In genomic region chr3:152923530-152923929, GRCm38 (mm10) we compare ENCODE assay signal across 16 mouse cellular contexts. TPM values are rescaled to one million over a fixed set of nuclear protein-coding genes. Genes with fewer than 3 reads are reported as not detected.
DNase-seq lines count a peak whose midpoint lies in the region; ATAC-seq and TF ChIP-seq lines count a peak whose summit lies in the region.
"Had no signal": no experiment of that assay in that cellular context is flagged by ENCODE, and none has a peak within 500 bp of the region (broad histone marks: within the 10 kb centered on the region; RNA-seq: fewer than 3 reads in every experiment).

No protein-coding gene starts in this region.

- H3K4me3 ChIP-seq in kidney, embryonic 16.5 days (ENCODE audit: low read length) = no peak overlapping the region
- no peak overlapping the region for H3K4me3 ChIP-seq in kidney, adult 2 months (ENCODE audit: insufficient read depth, low read depth, low read length)
- H3K4me3 ChIP-seq in neural tube, embryonic 13.5 days = no peak overlapping the region
- no peak overlapping the region for H3K4me3 ChIP-seq in midbrain, embryonic 15.5 days
- H3K4me3 ChIP-seq in gastrocnemius, adult 2 months = no peak overlapping the region
- H3K4me3 ChIP-seq: erythroblast, embryonic 14.5 days; forebrain, embryonic 13.5 days; kidney, embryonic 15.5 days; limb, embryonic 15.5 days had no signal

- H3K9ac ChIP-seq in kidney, embryonic 16.5 days (replicated peaks; ENCODE audit: low read length) = no peak overlapping the region
- H3K9ac ChIP-seq in neural tube, embryonic 13.5 days = no peak overlapping the region
- H3K9ac ChIP-seq in midbrain, embryonic 15.5 days = no peak overlapping the region
- H3K9ac ChIP-seq: forebrain, embryonic 13.5 days; kidney, embryonic 15.5 days; limb, embryonic 15.5 days had no signal

- H3K4me2 ChIP-seq in kidney, embryonic 16.5 days (replicated peaks; ENCODE audit: low read depth, low read length) = no peak overlapping the region
- H3K4me2 ChIP-seq in neural tube, embryonic 13.5 days = no peak overlapping the region
- no peak overlapping the region for H3K4me2 ChIP-seq in midbrain, embryonic 15.5 days
- H3K4me2 ChIP-seq: forebrain, embryonic 13.5 days; kidney, embryonic 15.5 days; limb, embryonic 15.5 days had no signal

- H3K27ac ChIP-seq in kidney, embryonic 16.5 days (ENCODE audit: low read length) = no peak overlapping the region
- H3K27ac ChIP-seq in kidney, adult 2 months (ENCODE audit: insufficient read depth, low read depth, low read length) = no peak overlapping the region
- H3K27ac ChIP-seq in neural tube, embryonic 13.5 days (replicated peaks) = no peak overlapping the region
- H3K27ac ChIP-seq in midbrain, embryonic 15.5 days = no peak overlapping the region
- no peak overlapping the region for H3K27ac ChIP-seq in gastrocnemius, adult 2 months
- H3K27ac ChIP-seq: forebrain, embryonic 13.5 days; kidney, embryonic 15.5 days; limb, embryonic 15.5 days had no signal

- H3K36me3 ChIP-seq in kidney, embryonic 16.5 days (ENCODE audit: insufficient read depth, low read length) = no peaks in the 10 kb centered on the region
- no peaks in the 10 kb centered on the region for H3K36me3 ChIP-seq in kidney, adult 2 months (ENCODE audit: control insufficient read depth, insufficient read depth, low read length)
- H3K36me3 ChIP-seq in neural tube, embryonic 13.5 days = no peaks in the 10 kb centered on the region
- H3K36me3 ChIP-seq in midbrain, embryonic 15.5 days (replicated peaks) = no peaks in the 10 kb centered on the region
- H3K36me3 ChIP-seq: kidney, embryonic 15.5 days; limb, embryonic 15.5 days had no signal

- no peak for TF ChIP-seq POLR2A in kidney, adult 2 months (IDR thresholded peaks at IDR 0.05; ENCODE audit: low read depth, low read length)

- 53% methylated on average over 15 of the region's 15 CpGs for WGBS in kidney, embryonic 16.5 days
- 60% methylated on average over 15 of the region's 15 CpGs for WGBS in kidney, adult 2 months
- 64% methylated on average over 15 of the region's 15 CpGs for WGBS in neural tube, embryonic 13.5 days
- WGBS in midbrain, embryonic 15.5 days = 64% methylated on average over 15 of the region's 15 CpGs

- H3K27me3 ChIP-seq in kidney, embryonic 16.5 days (ENCODE audit: insufficient read depth, low read length) = no peaks in the 10 kb centered on the region
- H3K27me3 ChIP-seq in kidney, adult 2 months (replicated peaks; ENCODE audit: control insufficient read depth, insufficient read depth, low read length) = no peaks in the 10 kb centered on the region
- no peaks in the 10 kb centered on the region for H3K27me3 ChIP-seq in neural tube, embryonic 13.5 days
- no peaks in the 10 kb centered on the region for H3K27me3 ChIP-seq in midbrain, embryonic 15.5 days (replicated peaks)
- H3K27me3 ChIP-seq: forebrain, embryonic 13.5 days; kidney, embryonic 15.5 days; limb, embryonic 15.5 days had no signal

- intact Hi-C loops in gastrocnemius, adult 2 months (cut with DNase I) = no loop called here

- H3K4me1 ChIP-seq in kidney, embryonic 16.5 days (ENCODE audit: insufficient read depth, low read length) = no peaks in the 10 kb centered on the region; the same call in 1 of the 2 replicates
- no peaks in the 10 kb centered on the region for H3K4me1 ChIP-seq in kidney, adult 2 months (ENCODE audit: control insufficient read depth, insufficient read depth, low read length)
- H3K4me1 ChIP-seq in neural tube, embryonic 13.5 days (replicated peaks) = peaks cover 14% of the 10 kb centered on the region
- peaks cover 8% of the 10 kb centered on the region for H3K4me1 ChIP-seq in midbrain, embryonic 15.5 days
- H3K4me1 ChIP-seq: limb, embryonic 15.5 days had no signal

- no peaks in the 10 kb centered on the region for H3K9me3 ChIP-seq in kidney, embryonic 16.5 days (ENCODE audit: low read length)
- H3K9me3 ChIP-seq in neural tube, embryonic 13.5 days = no peaks in the 10 kb centered on the region
- no peaks in the 10 kb centered on the region for H3K9me3 ChIP-seq in midbrain, embryonic 15.5 days
- H3K9me3 ChIP-seq: forebrain, embryonic 13.5 days; kidney, embryonic 15.5 days; limb, embryonic 15.5 days had no signal

- 0 out of 2 replicates have a peak, but pooled peaks have one; percentile 19 for ATAC-seq in kidney, embryonic 16.5 days (ENCODE audit: low FRiP score, low TSS enrichment)
- 0 out of 2 replicates have a peak, but pooled peaks have one; percentile 56 for ATAC-seq in neural tube, embryonic 13.5 days (ENCODE audit: low read depth)
- peak; percentile 51; the same call in 1 of the 2 replicates for ATAC-seq in midbrain, embryonic 15.5 days (replicated peaks)
- ATAC-seq in megakaryocyte, adult 5-6 weeks (ENCODE audit: poor library complexity, severe bottlenecking) = no peak
- ATAC-seq: forebrain, embryonic 13.5 days had no signal

- no peak for TF ChIP-seq CTCF in kidney, adult 2 months (conservative IDR thresholded peaks at IDR 0.05; ENCODE audit: insufficient read depth, insufficient read length, low read depth, low read length)
- no peak for TF ChIP-seq CTCF in gastrocnemius, adult 2 months (IDR thresholded peaks at IDR 0.05)

- no peak for DNase-seq in kidney, adult 2 months
- no peak for DNase-seq in neural tube, embryonic 10.5 days (ENCODE audit: extremely low spot score, low spot score)
- no peak for DNase-seq in Muller cell, postnatal 12 days (ENCODE audit: inconsistent ontology term)
- DNase-seq in gastrocnemius, adult 2 months = no peak
- DNase-seq: B cell, adult 2 months; cerebellum, adult 8-10 months had no signal

RNA-seq across cellular contexts. Expression of gene St6galnac5, which starts 58.5 kb away (rescaled TPM):
- polyA plus RNA-seq in kidney, embryonic 16.5 days (2015; fragmentation: Nextera tagmentation; extraction: Ambion mirVana) = 0.85 and 1.2 TPM in 2 replicates
- 1.4 and 1.5 TPM in 2 replicates for polyA plus RNA-seq in kidney, adult 2 months (2012; rRNA removed)
- 11.0 and 13.1 TPM in 2 replicates for polyA plus RNA-seq in neural tube, embryonic 13.5 days (2015; fragmentation: Nextera tagmentation; extraction: Ambion mirVana)
- 26.7 and 27.8 TPM in 2 replicates for polyA plus RNA-seq in midbrain, embryonic 15.5 days (2015; fragmentation: Nextera tagmentation; extraction: Ambion mirVana)
- 0.09 TPM in 1 of 2 replicates, not detected in the other for total RNA-seq in megakaryocyte, adult 5-6 weeks (2015)
- 0.07 and 0.12 TPM in 2 replicates for total RNA-seq in megakaryocyte, adult 5-6 weeks (2017)
- total RNA-seq in gastrocnemius, adult 2 months (2021) = under 1 TPM; 0.17 to 0.33 TPM
- total RNA-seq: common myeloid progenitor, adult 5-6 weeks; hematopoietic stem cell, adult 5-6 weeks had no signal
- polyA plus RNA-seq: erythroblast, embryonic 14.5 days had no signal
